Mouse (Mus musculus) ES-Bruce4 (cell line): ENCODE measurements around the gene Olfr251.

ENCODE experiments used
- EP300 ChIP-seq: IDR thresholded peaks from 2 replicates; pipeline ENCODE4 v1.6.1; 2011; ENCODE audit warnings: low read depth, low read length; ENCODE audit not compliant: insufficient read depth
- POLR2A ChIP-seq: IDR thresholded peaks from one replicate; pipeline ENCODE4 v1.8.1; 2011; ENCODE audit warnings: low read length; ENCODE audit not compliant: insufficient read depth

DNA sequence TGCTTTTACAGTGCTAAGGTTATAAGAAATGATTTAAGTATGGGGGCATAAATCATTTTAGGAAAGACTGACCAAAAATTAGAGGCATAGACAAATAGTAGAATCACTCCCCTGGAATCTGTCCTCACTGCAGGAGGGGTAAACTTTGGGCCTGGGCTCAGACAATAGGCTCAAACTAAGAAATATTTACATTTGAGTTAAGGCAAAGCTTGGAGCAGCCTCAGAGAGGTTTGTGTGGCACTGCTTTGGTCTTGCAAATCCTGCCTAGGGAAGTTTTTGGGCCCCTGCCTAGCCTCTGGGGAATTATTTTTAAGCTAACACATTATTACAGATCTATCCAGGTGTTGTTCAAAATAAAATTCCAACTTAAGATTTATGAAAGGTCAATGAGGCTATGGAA, 46.9 kb downstream of the Olfr251 start:
- no peak for TF ChIP-seq EP300
- no peak for TF ChIP-seq POLR2A
